Mouse (Mus musculus) bone marrow, adult 2 months (tissue): Measurements from ENCODE around the gene Nap1l5.

Source experiments
- CTCF ChIP-seq: fragments of 200-500 bp; IDR thresholded peaks from 2 replicates; pipeline ENCODE4 v1.5.1; 2011; ENCODE audit warnings: low read length, control low read depth; ENCODE audit not compliant: control insufficient read depth, insufficient read depth
- POLR2A ChIP-seq: fragments of 200-500 bp; IDR thresholded peaks from 2 replicates; pipeline ENCODE4 v1.6.1; 2011; ENCODE audit warnings: low read depth, mild to moderate bottlenecking, control low read depth, low read length, borderline replicate concordance; ENCODE audit not compliant: control insufficient read depth

DNA sequence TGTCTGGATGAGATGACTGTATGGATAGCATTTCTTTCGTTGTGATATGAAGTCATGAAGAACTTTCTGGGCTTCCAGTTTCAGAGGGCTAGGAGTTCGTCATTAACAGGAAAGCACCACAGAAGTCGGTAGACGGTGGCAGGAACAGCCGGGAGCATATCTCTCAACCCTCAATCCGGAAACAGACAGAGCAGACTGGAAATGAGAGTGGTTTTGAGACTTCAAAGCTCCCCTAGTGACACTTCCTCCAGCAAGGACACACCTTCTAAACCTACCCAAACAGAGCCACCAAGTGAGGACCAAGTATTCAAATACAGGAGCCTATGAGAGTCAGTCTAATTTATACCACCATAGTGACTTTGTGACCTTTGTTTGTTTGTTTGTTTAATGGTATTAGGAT, 13.6 kb downstream of the Nap1l5 start:
- TF ChIP-seq CTCF: no peak
- no peak for TF ChIP-seq POLR2A
